Mouse (Mus musculus): ENCODE measurements around the gene Zdhhc3. TPM values are rescaled to one million over a fixed set of nuclear protein-coding genes. Genes with fewer than 3 reads are reported as not detected.

The Zdhhc3 gene
- 24.3 to 35.1 TPM (median 30.6 TPM) in 3 replicates for total RNA-seq (2017)

DNA sequence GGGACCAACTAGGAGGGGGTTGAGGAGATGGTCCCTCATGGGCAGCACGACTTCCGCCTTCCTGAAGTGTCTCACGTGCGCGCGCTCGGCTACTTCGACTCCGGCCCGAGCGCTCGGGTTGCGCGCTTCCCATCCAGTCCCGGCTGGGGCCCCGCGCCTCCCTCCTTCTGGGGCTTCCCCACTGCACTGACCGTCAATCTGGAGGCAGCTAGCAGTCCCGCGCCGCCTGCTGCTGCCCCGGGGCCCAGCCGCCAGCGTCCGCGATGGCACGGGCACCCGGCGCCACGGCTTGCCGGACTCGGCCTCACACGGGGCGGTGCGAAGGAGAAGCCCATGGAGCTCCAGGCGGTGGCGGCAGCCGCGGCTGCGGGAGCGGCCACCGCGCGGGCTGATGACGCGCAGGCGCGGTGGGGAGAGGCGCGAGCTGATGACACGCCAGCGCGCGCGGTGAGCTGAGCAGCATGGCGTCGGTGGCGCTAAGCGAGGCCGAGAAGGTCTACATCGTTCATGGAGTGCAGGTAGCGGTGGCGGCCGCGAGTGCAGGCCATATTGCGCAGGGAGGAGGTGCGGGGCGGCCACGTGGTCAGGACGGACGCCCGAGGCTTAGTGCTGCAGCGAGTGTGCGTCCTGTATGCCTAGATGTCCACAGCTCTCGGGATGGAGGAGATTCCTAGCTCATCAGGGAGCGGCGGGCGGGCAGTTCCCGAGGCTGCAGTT is at the start of gene Zdhhc3, which contains the start of gene Exosc7:
Gene Zdhhc3 (minus strand): TSS at position 401 of the 717 bp plus-strand sequence.
Gene Exosc7 (plus strand): TSS at position 411 of the 717 bp plus-strand sequence.
- peak; percentile 84 for ATAC-seq (replicated peaks; ENCODE audit: insufficient number of reproducible peaks, low FRiP score, low TSS enrichment, poor library complexity, severe bottlenecking)

DNA sequence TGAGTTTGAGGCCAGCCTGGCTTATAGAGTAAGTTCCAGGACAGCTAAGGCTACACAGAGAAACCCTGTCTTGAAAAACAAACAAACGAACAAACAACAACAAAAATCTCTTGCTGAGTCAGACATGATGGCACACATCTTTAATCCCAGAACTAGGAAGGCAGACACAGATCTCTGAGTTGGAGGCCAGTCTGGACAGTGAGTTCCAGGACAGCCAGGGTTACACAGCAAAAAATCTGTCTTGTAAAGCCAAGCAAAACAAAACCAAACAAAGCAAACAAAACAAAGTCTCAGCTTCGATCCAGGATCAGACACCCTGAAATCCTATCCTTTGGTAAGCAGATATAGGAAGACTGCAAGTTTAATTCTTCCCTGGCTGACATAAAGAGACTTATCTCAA is 48.8 kb upstream of the Zdhhc3 start:
- ATAC-seq (replicated peaks; ENCODE audit: insufficient number of reproducible peaks, low FRiP score, low TSS enrichment, poor library complexity, severe bottlenecking) = no peak

DNA sequence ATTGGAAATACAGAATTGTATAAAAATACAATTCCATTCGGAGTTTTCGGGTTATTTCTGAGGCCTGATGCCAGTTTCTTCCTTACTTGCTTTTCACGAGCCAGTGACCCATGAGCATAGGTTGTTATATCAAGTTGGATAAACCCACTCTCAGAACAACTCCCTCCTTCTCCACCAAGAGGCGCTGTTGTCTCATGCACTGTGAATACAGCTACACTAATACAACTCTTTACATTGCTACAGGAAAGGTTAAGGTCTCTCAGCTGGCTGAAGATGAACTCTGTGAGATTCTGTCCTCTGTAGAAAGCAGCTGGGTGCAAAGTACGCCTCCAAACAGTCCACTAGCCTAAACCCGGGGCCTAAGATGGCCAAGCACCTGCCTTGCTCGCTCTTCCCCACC is 46.3 kb upstream of the Zdhhc3 start:
- ATAC-seq (replicated peaks; ENCODE audit: insufficient number of reproducible peaks, low FRiP score, low TSS enrichment, poor library complexity, severe bottlenecking) = no peak

DNA sequence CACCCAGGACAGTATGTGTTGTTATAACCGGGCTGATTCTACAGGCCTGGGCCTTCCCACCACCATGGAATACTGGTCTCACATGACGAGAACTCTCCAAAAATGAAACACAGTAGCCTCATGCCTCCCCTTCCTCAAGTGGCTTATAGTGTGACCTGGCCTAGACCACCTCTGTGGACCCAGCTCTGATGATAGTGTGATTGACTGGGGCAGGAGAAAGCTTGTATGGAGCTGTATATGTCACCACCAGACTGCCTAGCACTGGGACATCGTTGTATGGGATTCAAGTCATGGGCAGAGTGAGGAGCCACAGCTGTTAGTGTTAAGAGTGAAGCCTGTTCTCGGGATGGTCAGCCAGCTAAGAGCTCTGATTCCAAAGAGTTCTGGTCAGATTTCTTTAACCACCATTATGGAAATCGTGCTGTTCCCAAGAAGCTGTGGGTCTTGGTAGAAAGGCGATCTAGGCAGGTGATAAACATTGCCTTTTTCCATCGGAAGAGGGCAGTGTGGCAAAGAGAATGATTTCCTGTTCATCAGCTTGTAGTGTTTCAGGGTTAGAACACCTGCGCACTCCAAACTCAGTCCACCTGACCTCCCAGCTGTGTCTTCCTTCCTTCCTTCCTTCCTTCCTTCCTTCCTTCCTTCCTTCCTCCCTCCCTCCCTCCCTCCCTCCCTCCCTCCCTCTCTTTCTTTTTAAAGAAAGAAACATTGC is 45.3 kb upstream of the Zdhhc3 start:
- no peak for ATAC-seq (replicated peaks; ENCODE audit: insufficient number of reproducible peaks, low FRiP score, low TSS enrichment, poor library complexity, severe bottlenecking)

DNA sequence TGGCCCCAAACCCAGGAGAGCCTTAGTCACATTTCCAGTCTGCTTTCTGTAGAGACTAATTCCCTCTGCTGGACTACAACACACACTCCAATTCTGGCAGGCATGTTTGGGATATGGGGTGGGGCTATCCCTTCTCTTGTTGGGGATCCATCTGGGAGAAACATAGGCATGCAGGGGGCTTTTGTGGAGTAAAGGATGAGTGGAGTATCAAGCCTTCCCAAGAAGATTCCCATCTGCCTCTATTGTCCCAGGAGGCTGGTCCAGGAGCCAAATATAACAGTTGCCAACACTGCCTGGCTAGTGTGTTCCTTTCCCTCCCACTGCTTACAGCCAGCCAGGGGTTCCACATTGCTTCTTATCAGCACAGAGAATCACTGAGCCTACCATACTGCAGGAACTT is 44.7 kb upstream of the Zdhhc3 start:
- no peak for ATAC-seq (replicated peaks; ENCODE audit: insufficient number of reproducible peaks, low FRiP score, low TSS enrichment, poor library complexity, severe bottlenecking)

GRCm38 (mm10) chr9:123156910-123157361 is 43.9 kb upstream of the Zdhhc3 start:
- no peak for ATAC-seq (replicated peaks; ENCODE audit: insufficient number of reproducible peaks, low FRiP score, low TSS enrichment, poor library complexity, severe bottlenecking)

DNA sequence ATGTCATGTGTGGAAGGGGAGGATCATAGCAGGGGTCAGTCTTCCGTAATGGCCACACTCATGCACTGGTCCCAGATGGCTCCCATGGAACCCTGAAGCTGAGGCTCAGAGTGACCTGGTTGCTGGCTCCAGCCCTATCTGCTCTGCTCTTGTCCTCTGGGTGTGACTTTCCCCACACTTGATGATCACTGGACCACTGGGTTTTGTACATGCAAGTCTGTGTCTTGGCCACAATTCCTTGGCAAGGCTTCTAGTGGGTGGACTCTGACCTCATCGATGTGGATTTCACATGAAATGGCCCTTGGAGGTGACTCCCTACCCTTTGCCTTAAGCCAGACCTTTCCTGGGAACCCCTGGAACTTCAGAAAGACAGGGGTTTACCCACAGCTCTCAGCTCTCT is 40.1 kb upstream of the Zdhhc3 start:
- no peak for ATAC-seq (replicated peaks; ENCODE audit: insufficient number of reproducible peaks, low FRiP score, low TSS enrichment, poor library complexity, severe bottlenecking)

DNA sequence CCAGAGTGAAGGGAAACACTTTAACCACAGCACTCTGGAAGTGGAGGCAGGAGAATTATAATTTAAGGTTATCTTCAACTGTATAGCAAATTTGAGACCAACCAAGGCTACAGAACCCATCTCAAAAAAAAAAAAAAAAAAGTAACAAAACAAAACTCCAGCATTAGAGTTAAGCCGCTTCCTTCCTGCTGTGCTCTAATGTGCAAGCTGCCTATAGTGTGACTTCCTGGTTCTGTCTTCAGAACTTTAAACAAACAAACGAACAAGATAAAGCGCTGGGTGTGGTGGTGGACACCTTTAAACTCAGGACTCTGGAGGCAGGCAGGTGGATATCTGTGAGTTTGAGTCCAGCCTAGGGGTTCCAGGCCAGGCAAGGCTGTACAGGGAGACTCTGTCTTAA is 39.0 kb upstream of the Zdhhc3 start:
- ATAC-seq (replicated peaks; ENCODE audit: insufficient number of reproducible peaks, low FRiP score, low TSS enrichment, poor library complexity, severe bottlenecking) = no peak

DNA sequence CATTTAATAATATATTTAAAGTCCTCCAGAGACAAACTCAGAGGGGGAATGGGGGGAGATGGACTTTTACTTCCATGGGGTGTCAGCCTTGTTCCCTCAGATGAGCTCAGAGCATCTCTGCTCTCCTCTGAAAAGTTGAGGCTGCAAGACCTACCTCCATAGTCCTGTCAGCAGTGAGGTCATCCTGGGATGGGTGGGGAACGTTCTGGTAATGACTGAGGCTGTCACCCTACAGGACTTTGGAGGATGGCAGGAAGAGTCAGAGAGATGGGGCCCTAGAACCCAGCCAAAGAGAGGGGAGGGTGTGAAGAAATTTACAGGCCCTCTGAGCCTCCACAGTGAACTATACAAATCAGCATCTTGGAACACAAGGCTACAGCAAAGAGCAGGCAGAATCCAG is 38.6 kb upstream of the Zdhhc3 start:
- ATAC-seq (replicated peaks; ENCODE audit: insufficient number of reproducible peaks, low FRiP score, low TSS enrichment, poor library complexity, severe bottlenecking) = no peak

GRCm38 (mm10) chr9:123150241-123151020 is 37.4 kb upstream of the Zdhhc3 start, which contains the start of gene Clec3b:
Gene Clec3b (plus strand): TSS chr9:123150946.
- no peak for ATAC-seq (replicated peaks; ENCODE audit: insufficient number of reproducible peaks, low FRiP score, low TSS enrichment, poor library complexity, severe bottlenecking)

DNA sequence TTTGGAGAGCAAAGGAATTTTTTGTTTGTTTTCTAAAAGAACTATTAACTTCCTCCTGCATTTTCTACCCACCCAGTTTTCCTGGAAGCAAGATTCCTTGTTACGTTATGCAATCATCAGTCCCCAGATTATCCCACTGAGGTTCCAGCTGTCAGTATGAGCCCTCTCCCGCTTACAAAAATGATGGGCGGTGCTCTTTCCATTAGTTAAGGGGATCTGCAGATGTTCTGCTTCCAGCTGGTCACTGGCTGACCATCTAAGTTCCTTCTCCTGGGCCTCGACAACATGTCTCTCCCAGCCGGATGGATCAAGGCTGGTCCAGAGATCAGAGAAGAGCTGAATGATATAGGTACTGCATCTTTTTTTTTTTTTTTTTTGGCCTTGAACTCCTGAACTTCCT is 35.4 kb upstream of the Zdhhc3 start:
- no peak for ATAC-seq (replicated peaks; ENCODE audit: insufficient number of reproducible peaks, low FRiP score, low TSS enrichment, poor library complexity, severe bottlenecking)

- no peak for ATAC-seq (replicated peaks; ENCODE audit: insufficient number of reproducible peaks, low FRiP score, low TSS enrichment, poor library complexity, severe bottlenecking)
Measured at GRCm38 (mm10) chr9:123139887-123140614, 27.0 kb upstream of the Zdhhc3 start.

- no peak for ATAC-seq (replicated peaks; ENCODE audit: insufficient number of reproducible peaks, low FRiP score, low TSS enrichment, poor library complexity, severe bottlenecking)
Measured at GRCm38 (mm10) chr9:123138891-123139474, 26.0 kb upstream of the Zdhhc3 start.

DNA sequence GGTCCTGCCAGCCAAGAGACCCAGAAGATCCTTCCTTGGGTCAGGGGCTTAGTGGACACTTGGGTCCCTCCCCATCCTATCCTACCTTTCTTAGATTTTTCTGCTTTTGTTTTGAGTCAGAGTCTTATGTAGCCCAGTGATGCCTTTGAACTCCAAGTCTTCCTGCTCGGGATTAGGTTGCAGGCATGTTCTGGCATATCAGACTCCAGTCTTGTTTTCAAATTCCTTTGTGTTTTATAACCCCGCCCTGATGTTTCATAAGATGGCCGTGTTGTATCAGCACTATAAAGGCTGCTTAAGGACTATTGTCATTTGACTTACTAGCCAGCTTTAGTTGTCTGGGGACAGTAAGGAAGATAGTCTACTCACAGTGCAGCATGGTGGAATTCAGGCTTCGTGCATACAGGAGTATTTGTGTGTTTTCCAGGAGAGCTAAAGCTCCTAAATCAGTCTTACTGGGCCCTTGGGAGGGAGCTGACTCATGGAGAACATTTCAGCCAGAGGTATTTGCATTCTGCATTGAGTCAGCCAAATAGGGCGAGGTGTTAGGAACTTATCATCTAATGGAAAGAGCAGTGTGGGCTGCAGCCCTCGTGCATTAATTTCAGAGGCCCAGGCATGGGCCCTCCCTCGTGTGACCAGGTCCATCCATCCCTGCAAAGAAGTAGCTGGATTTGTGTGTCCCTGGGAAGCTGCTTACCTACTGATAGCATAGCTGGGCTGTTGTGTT is 24.1 kb upstream of the Zdhhc3 start:
- no peak for ATAC-seq (replicated peaks; ENCODE audit: insufficient number of reproducible peaks, low FRiP score, low TSS enrichment, poor library complexity, severe bottlenecking)

GRCm38 (mm10) chr9:123132994-123133393 is 20.0 kb upstream of the Zdhhc3 start:
- ATAC-seq (replicated peaks; ENCODE audit: insufficient number of reproducible peaks, low FRiP score, low TSS enrichment, poor library complexity, severe bottlenecking) = no peak

DNA sequence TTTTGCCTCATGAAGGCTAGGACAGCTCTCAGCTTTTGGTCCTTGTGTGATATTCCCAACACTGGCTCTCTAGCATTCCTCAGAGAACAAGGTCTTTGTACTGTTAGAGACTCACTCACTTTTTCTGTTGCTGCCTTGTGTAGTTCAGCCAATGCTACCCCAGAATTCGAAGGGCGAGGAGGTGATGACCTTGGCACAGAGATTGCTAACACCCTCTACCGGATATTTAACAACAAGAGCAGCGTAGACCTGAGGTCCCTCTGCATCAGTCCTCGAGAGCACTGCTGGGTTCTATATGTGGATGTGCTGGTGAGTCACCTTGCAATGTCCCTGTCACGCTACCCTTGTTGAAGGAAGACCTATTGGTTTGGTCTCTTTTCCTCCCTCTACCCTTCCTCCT is 14.7 kb upstream of the Zdhhc3 start:
- no peak for ATAC-seq (replicated peaks; ENCODE audit: insufficient number of reproducible peaks, low FRiP score, low TSS enrichment, poor library complexity, severe bottlenecking)

DNA sequence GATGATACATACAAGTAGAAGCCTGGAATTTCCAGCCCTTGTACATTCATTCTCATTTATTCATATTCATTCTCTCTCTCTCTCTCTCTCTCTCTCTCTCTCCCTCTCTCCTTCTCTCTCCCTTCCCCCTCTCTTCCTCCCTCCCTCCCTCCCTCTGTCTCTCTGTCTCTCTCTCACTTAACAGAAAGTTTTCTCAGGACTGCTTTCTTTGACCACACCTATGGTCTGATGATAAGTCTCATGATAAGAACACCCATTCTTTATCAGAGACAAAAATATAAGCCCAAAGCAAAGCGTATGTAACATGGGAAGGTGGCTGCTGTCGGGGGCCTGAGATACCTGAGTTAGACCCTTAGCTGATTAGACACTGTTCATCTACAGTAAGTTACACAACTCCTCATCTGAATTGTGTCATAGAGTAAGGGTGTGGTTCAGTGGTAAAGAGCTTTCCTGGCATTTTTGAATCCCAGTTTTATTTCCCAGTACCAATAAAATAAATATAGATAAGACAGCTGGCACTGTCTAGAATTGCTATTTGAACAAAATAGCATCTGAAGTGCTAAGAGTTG is 11.5 kb upstream of the Zdhhc3 start:
- ATAC-seq (replicated peaks; ENCODE audit: insufficient number of reproducible peaks, low FRiP score, low TSS enrichment, poor library complexity, severe bottlenecking) = no peak
